Mouse (Mus musculus) lung, postnatal 0 days (tissue): Measurements from ENCODE around the gene Thumpd2. TPM values are rescaled to one million over a fixed set of nuclear protein-coding genes. Genes with fewer than 3 reads are reported as not detected.

ENCODE experiments used
- ATAC-seq: fragments of 200-750 bp; cut with Nextera tagmentation; 2 replicates; pipeline ENCODE4 v1.8.0; 2017; ENCODE audit warnings: moderate library complexity
- DNase-seq: peaks from one replicate; pipeline ENCODE4 v3.0.0-alpha.2; 2016; ENCODE audit warnings: low spot score
- H3K27ac ChIP-seq: fragments of 300-500 bp; sonication (generic); 2 replicates; pipeline ENCODE4 v1.5.1; 2014; ENCODE audit warnings: antibody characterized with exemption, mild to moderate bottlenecking, low read length, mixed read lengths
- H3K27me3 ChIP-seq: fragments of 300-500 bp; sonication (generic); replicated peaks from 2 replicates; pipeline ENCODE4 v1.6.1; 2014; ENCODE audit warnings: low read length, mixed read lengths; ENCODE audit not compliant: insufficient read depth
- H3K36me3 ChIP-seq: fragments of 300-500 bp; sonication (generic); 2 replicates; pipeline ENCODE4 v1.6.1; 2014; ENCODE audit warnings: low read length, mixed read lengths; ENCODE audit not compliant: insufficient read depth
- H3K4me1 ChIP-seq: fragments of 300-500 bp; sonication (generic); 2 replicates; pipeline ENCODE4 v1.6.1; 2014; ENCODE audit warnings: antibody characterized with exemption, low read depth, low read length, mixed read lengths; ENCODE audit not compliant: insufficient read depth
- H3K4me2 ChIP-seq: fragments of 300-500 bp; sonication (generic); replicated peaks from 2 replicates; pipeline ENCODE4 v1.6.1; 2014; ENCODE audit warnings: low read depth, mild to moderate bottlenecking, low read length, moderate library complexity, mixed read lengths
- H3K4me3 ChIP-seq: fragments of 300-500 bp; sonication (generic); 2 replicates; pipeline ENCODE4 v1.5.1; 2014; ENCODE audit warnings: low read depth, low read length
- H3K9ac ChIP-seq: fragments of 300-500 bp; sonication (generic); replicated peaks from 2 replicates; pipeline ENCODE4 v1.6.1; 2014; ENCODE audit warnings: low read depth, mild to moderate bottlenecking
- H3K9me3 ChIP-seq: fragments of 300-500 bp; sonication (generic); 2 replicates; pipeline ENCODE4 v1.6.1; 2016; ENCODE audit warnings: low read length, mixed read lengths
- CTCF ChIP-seq: IDR thresholded peaks from 2 replicates; pipeline ENCODE4 v1.5.1; 2016; ENCODE audit warnings: antibody characterized with exemption, mild to moderate bottlenecking
- EP300 ChIP-seq: IDR thresholded peaks from 2 replicates; pipeline ENCODE4 v1.6.1; 2016; ENCODE audit warnings: antibody characterized with exemption, mild to moderate bottlenecking, control low read depth
- WGBS: fragments of 180-500 bp; shearing (Covaris S2); extraction: QIAGEN DNeasy Blood & Tissue Kit; methylation state at CpG from one replicate; pipeline ENCODE4 v1.1.7; 2014; 5-methylcytosine and 5-hydroxymethylcytosine counted together
- polyA plus RNA-seq: library from polyadenylated mRNA; unstranded; fragments of >200 nt; fragmentation: Nextera tagmentation; extraction: Ambion mirVana; gene quantifications from 2 replicates; pipeline ENCODE4 v1.2.1, GENCODE M21; 2015

Gene Thumpd2
- polyA plus RNA-seq, 1 experiment from 2014 or later, result 10.0 TPM

DNA sequence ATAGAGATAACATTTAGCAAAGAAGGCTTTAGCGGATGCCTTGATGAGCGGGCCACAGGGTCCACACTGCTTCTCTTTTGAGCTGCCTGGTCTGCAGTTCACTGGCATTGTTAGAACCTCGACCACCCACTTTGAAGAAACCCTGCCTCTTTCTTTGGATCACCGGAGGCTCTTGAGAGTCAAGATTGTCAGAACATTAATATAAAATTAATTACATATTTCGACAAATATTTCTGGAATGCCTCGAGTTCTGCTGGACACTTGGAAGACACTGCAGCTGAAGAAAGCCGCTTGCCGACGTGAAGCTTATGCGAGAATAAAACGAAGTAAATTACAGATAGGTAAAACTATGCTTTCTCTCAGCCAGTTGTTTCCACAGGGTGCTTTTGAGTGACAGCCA, 60.4 kb downstream of the Thumpd2 start:
- H3K9ac ChIP-seq, result no peak overlapping the region

GRCm38 (mm10) chr17:81002130-81002529, 62.8 kb downstream of the Thumpd2 start:
- no peak overlapping the region for H3K27ac ChIP-seq
- no peaks in the 10 kb centered on the region for H3K9me3 ChIP-seq
- 54% methylated on average over 5 of the region's 5 CpGs for WGBS
- ATAC-seq (no peak), DNase-seq (no peak)
- no peak for TF ChIP-seq EP300
- TF ChIP-seq CTCF, result no peak
- H3K4me2 ChIP-seq, result no peak overlapping the region
- H3K36me3 ChIP-seq, result no peaks in the 10 kb centered on the region
- H3K27me3 ChIP-seq, result no peaks in the 10 kb centered on the region
- peaks cover 3% of the 10 kb centered on the region; the same call in 1 of the 2 replicates for H3K4me1 ChIP-seq
- H3K9ac ChIP-seq, result no peak overlapping the region
- H3K4me3 ChIP-seq, result no peak overlapping the region

More for the DNA sequence above, 60.4 kb downstream of the Thumpd2 start:
- H3K4me3 ChIP-seq, result no peak overlapping the region
- H3K27me3 ChIP-seq, result no peaks in the 10 kb centered on the region
- H3K4me2 ChIP-seq, result no peak overlapping the region
- no peak for TF ChIP-seq CTCF
- no peak overlapping the region for H3K27ac ChIP-seq
- DNase-seq (peak; percentile 36), ATAC-seq (no peak)
- no peaks in the 10 kb centered on the region for H3K9me3 ChIP-seq
- peaks cover 3% of the 10 kb centered on the region; the same call in 1 of the 2 replicates for H3K4me1 ChIP-seq
- 38% methylated on average over 11 of the region's 11 CpGs for WGBS
- no peaks in the 10 kb centered on the region for H3K36me3 ChIP-seq

- no peak overlapping the region for H3K9ac ChIP-seq
- H3K36me3 ChIP-seq, result no peaks in the 10 kb centered on the region
- H3K4me3 ChIP-seq, result no peak overlapping the region
- no peak overlapping the region for H3K27ac ChIP-seq
- no peaks in the 10 kb centered on the region for H3K27me3 ChIP-seq
- peaks cover 3% of the 10 kb centered on the region; the same call in 1 of the 2 replicates for H3K4me1 ChIP-seq
- TF ChIP-seq CTCF, result no peak
- no peak for TF ChIP-seq EP300
- H3K9me3 ChIP-seq, result no peaks in the 10 kb centered on the region
- 96% methylated on average over 4 of the region's 4 CpGs for whole genome bisulfite sequencing
- ATAC-seq, result no peak
- no peak for DNase-seq
- no peak overlapping the region for H3K4me2 ChIP-seq
These were observed 63.2 kb downstream of the Thumpd2 start for GRCm38 (mm10) chr17:81001647-81002046.

GRCm38 (mm10) chr17:81001010-81001409, 63.9 kb downstream of the Thumpd2 start:
- no peak overlapping the region for H3K4me3 ChIP-seq
- H3K36me3 ChIP-seq, result no peaks in the 10 kb centered on the region
- no peaks in the 10 kb centered on the region for H3K27me3 ChIP-seq
- 82% methylated on average over 12 of the region's 12 CpGs for WGBS
- H3K9ac ChIP-seq, result no peak overlapping the region
- TF ChIP-seq CTCF, result no peak
- H3K4me1 ChIP-seq, result peaks cover 3% of the 10 kb centered on the region; the same call in 1 of the 2 replicates
- DNase-seq (no peak), ATAC-seq (no peak)
- no peak overlapping the region for H3K4me2 ChIP-seq
- no peak overlapping the region for H3K27ac ChIP-seq
- no peaks in the 10 kb centered on the region for H3K9me3 ChIP-seq

GRCm38 (mm10) chr17:80998958-80999357, 65.9 kb downstream of the Thumpd2 start:
- Histone ChIP-seq H3K4me1 (no peaks in the 10 kb centered on the region), H3K9me3 (no peaks in the 10 kb centered on the region), H3K4me3 (no peak overlapping the region), H3K4me2 (no peak overlapping the region), H3K27ac (no peak overlapping the region), H3K9ac (no peak overlapping the region), H3K27me3 (no peaks in the 10 kb centered on the region), H3K36me3 (no peaks in the 10 kb centered on the region)
- DNase-seq, result no peak
- 43% methylated on average over 6 of the region's 6 CpGs for WGBS
- no peak for ATAC-seq
- TF ChIP-seq CTCF (no peak), EP300 (no peak)

GRCm38 (mm10) chr17:80997226-80997625, 67.7 kb downstream of the Thumpd2 start:
- ATAC-seq, result peak; percentile 92
- Histone ChIP-seq H3K4me2 (no peak overlapping the region), H3K9me3 (no peaks in the 10 kb centered on the region), H3K9ac (no peak overlapping the region), H3K4me1 (no peaks in the 10 kb centered on the region), H3K36me3 (no peaks in the 10 kb centered on the region), H3K27me3 (no peaks in the 10 kb centered on the region), H3K27ac (peak overlapping the region; percentile 54; the same call in 1 of the 2 replicates), H3K4me3 (no peak overlapping the region)
- DNase-seq, result peak; percentile 77
- 39% methylated on average over 2 of the region's 2 CpGs for WGBS
- TF ChIP-seq EP300 (no peak), CTCF (no peak)
